Mouse (Mus musculus) lung, postnatal 0 days (tissue): ENCODE results near the gene Apeh. TPM values are rescaled to one million over a fixed set of nuclear protein-coding genes. Genes with fewer than 3 reads are reported as not detected.

Experiments
- ATAC-seq: fragments of 200-750 bp; cut with Nextera tagmentation; 2 replicates; pipeline ENCODE4 v1.8.0; 2017; ENCODE audit warnings: moderate library complexity
- DNase-seq: peaks from one replicate; pipeline ENCODE4 v3.0.0-alpha.2; 2016; ENCODE audit warnings: low spot score
- H3K27ac ChIP-seq: fragments of 300-500 bp; sonication (generic); 2 replicates; pipeline ENCODE4 v1.5.1; 2014; ENCODE audit warnings: antibody characterized with exemption, mild to moderate bottlenecking, low read length, mixed read lengths
- H3K27me3 ChIP-seq: fragments of 300-500 bp; sonication (generic); replicated peaks from 2 replicates; pipeline ENCODE4 v1.6.1; 2014; ENCODE audit warnings: low read length, mixed read lengths; ENCODE audit not compliant: insufficient read depth
- H3K36me3 ChIP-seq: fragments of 300-500 bp; sonication (generic); 2 replicates; pipeline ENCODE4 v1.6.1; 2014; ENCODE audit warnings: low read length, mixed read lengths; ENCODE audit not compliant: insufficient read depth
- H3K4me1 ChIP-seq: fragments of 300-500 bp; sonication (generic); 2 replicates; pipeline ENCODE4 v1.6.1; 2014; ENCODE audit warnings: antibody characterized with exemption, low read depth, low read length, mixed read lengths; ENCODE audit not compliant: insufficient read depth
- H3K4me2 ChIP-seq: fragments of 300-500 bp; sonication (generic); replicated peaks from 2 replicates; pipeline ENCODE4 v1.6.1; 2014; ENCODE audit warnings: low read depth, mild to moderate bottlenecking, low read length, moderate library complexity, mixed read lengths
- H3K4me3 ChIP-seq: fragments of 300-500 bp; sonication (generic); 2 replicates; pipeline ENCODE4 v1.5.1; 2014; ENCODE audit warnings: low read depth, low read length
- H3K9ac ChIP-seq: fragments of 300-500 bp; sonication (generic); replicated peaks from 2 replicates; pipeline ENCODE4 v1.6.1; 2014; ENCODE audit warnings: low read depth, mild to moderate bottlenecking
- H3K9me3 ChIP-seq: fragments of 300-500 bp; sonication (generic); 2 replicates; pipeline ENCODE4 v1.6.1; 2016; ENCODE audit warnings: low read length, mixed read lengths
- CTCF ChIP-seq: IDR thresholded peaks from 2 replicates; pipeline ENCODE4 v1.5.1; 2016; ENCODE audit warnings: antibody characterized with exemption, mild to moderate bottlenecking
- EP300 ChIP-seq: IDR thresholded peaks from 2 replicates; pipeline ENCODE4 v1.6.1; 2016; ENCODE audit warnings: antibody characterized with exemption, mild to moderate bottlenecking, control low read depth
- WGBS: fragments of 180-500 bp; shearing (Covaris S2); extraction: QIAGEN DNeasy Blood & Tissue Kit; methylation state at CpG from one replicate; pipeline ENCODE4 v1.1.7; 2014; 5-methylcytosine and 5-hydroxymethylcytosine counted together
- polyA plus RNA-seq: library from polyadenylated mRNA; unstranded; fragments of >200 nt; fragmentation: Nextera tagmentation; extraction: Ambion mirVana; gene quantifications from 2 replicates; pipeline ENCODE4 v1.2.1, GENCODE M21; 2015

Apeh gene
- polyA plus RNA-seq, 1 experiment from 2014 or later = 29.3 TPM

GRCm38 (mm10) chr9:108129042-108129948 is 34.9 kb upstream of the Apeh start:
- Histone ChIP-seq H3K4me2 (no peak overlapping the region), H3K4me3 (no peak overlapping the region), H3K27me3 (no peaks in the 10 kb centered on the region), H3K36me3 (no peaks in the 10 kb centered on the region), H3K9ac (no peak overlapping the region), H3K9me3 (no peaks in the 10 kb centered on the region), H3K4me1 (no peaks in the 10 kb centered on the region), H3K27ac (no peak overlapping the region)
- TF ChIP-seq EP300 (no peak), CTCF (no peak)
- ATAC-seq (no peak), DNase-seq (no peak)
- WGBS = 66% methylated on average over 13 of the region's 13 CpGs

DNA sequence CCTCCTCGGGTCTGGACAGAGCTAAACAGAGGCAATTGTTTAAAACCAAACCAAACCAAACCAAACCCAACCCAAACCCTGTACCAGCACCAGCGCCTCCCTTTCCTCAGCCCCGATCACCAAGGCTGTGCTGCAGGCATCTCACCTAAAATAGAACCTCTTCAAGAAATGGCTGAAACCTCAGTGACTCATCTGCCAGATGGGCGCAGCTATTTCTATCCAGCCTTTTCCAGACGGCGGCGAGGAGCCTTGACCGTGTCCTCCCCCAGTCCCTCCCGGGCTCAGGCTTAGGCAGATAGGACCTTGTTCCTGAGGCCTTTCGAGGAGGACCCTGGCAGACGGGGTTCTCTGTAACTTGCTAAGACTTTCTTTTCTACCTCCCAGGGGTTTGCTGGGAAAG is 33.8 kb upstream of the Apeh start:
- TF ChIP-seq CTCF = no peak
- no peak for TF ChIP-seq EP300
- Histone ChIP-seq H3K27me3 (no peaks in the 10 kb centered on the region), H3K9ac (no peak overlapping the region), H3K4me2 (no peak overlapping the region), H3K4me1 (no peaks in the 10 kb centered on the region), H3K9me3 (no peaks in the 10 kb centered on the region), H3K27ac (no peak overlapping the region), H3K36me3 (no peaks in the 10 kb centered on the region), H3K4me3 (no peak overlapping the region)
- ATAC-seq (no peak), DNase-seq (no peak)
- WGBS = 83% methylated on average over 11 of the region's 11 CpGs

DNA sequence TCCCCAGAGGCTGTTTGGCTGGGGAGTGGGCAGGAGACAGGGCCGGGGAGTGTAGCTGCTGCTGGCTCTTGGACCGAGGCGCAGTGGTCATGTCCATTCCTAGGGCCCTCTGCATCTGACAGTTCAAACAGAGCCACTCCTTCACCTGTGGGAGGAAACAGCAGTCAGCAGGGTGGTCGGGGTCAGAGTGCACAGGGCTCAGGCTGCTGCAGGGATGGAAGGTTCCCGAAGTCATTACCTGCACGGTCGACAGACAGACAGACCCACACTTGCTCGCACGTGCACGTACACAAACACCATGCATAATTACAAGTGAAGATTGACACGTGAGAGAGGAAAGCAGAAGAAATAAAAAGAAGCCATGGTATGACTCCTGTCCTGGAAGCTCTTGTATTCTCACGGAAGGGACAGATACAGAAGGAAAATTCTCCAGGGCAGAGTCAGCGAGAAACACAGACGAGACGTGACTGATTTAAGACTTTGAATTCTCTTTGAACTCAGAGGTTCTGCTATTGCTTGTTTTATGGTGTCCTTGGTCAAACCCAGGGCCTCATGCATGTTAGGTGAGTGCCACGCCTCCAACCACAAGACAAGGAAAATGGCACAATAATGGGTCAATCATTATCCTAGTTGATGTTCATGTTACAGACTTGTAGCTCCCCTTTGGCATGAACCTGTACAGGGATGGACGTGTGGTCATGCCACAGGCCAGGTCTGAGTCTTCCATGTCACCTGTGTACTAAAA is 32.2 kb upstream of the Apeh start:
- no peak overlapping the region for H3K27ac ChIP-seq
- ATAC-seq = no peak
- no peak for TF ChIP-seq CTCF
- no peak for TF ChIP-seq EP300
- no peak overlapping the region for H3K9ac ChIP-seq
- DNase-seq = no peak
- 75% methylated on average over 17 of the region's 17 CpGs for WGBS
- no peaks in the 10 kb centered on the region for H3K9me3 ChIP-seq
- no peaks in the 10 kb centered on the region for H3K27me3 ChIP-seq
- H3K4me1 ChIP-seq = no peaks in the 10 kb centered on the region
- H3K36me3 ChIP-seq = no peaks in the 10 kb centered on the region
- H3K4me3 ChIP-seq = no peak overlapping the region
- no peak overlapping the region for H3K4me2 ChIP-seq

GRCm38 (mm10) chr9:108125731-108126130 is 31.3 kb upstream of the Apeh start:
- H3K4me3 ChIP-seq = no peak overlapping the region
- H3K9me3 ChIP-seq = no peaks in the 10 kb centered on the region
- no peak overlapping the region for H3K9ac ChIP-seq
- H3K4me1 ChIP-seq = no peaks in the 10 kb centered on the region
- H3K27ac ChIP-seq = no peak overlapping the region
- no peaks in the 10 kb centered on the region for H3K27me3 ChIP-seq
- TF ChIP-seq EP300 = no peak
- no peak for TF ChIP-seq CTCF
- no peak for DNase-seq
- H3K4me2 ChIP-seq = no peak overlapping the region
- WGBS = 92% methylated on average over 8 of the region's 8 CpGs
- H3K36me3 ChIP-seq = no peaks in the 10 kb centered on the region
- no peak for ATAC-seq

- H3K4me2 ChIP-seq = no peak overlapping the region
- H3K9ac ChIP-seq = no peak overlapping the region
- 83% methylated on average over 3 of the region's 4 CpGs for WGBS
- DNase-seq = no peak
- no peak overlapping the region for H3K27ac ChIP-seq
- TF ChIP-seq EP300 (no peak), CTCF (no peak)
- peaks cover 3% of the 10 kb centered on the region; the same call in 1 of the 2 replicates for H3K4me1 ChIP-seq
- ATAC-seq = no peak
- no peak overlapping the region for H3K4me3 ChIP-seq
- H3K36me3 ChIP-seq = no peaks in the 10 kb centered on the region
- no peaks in the 10 kb centered on the region for H3K27me3 ChIP-seq
- H3K9me3 ChIP-seq = no peaks in the 10 kb centered on the region
Measured at GRCm38 (mm10) chr9:108123916-108124315, 29.5 kb upstream of the Apeh start.

DNA sequence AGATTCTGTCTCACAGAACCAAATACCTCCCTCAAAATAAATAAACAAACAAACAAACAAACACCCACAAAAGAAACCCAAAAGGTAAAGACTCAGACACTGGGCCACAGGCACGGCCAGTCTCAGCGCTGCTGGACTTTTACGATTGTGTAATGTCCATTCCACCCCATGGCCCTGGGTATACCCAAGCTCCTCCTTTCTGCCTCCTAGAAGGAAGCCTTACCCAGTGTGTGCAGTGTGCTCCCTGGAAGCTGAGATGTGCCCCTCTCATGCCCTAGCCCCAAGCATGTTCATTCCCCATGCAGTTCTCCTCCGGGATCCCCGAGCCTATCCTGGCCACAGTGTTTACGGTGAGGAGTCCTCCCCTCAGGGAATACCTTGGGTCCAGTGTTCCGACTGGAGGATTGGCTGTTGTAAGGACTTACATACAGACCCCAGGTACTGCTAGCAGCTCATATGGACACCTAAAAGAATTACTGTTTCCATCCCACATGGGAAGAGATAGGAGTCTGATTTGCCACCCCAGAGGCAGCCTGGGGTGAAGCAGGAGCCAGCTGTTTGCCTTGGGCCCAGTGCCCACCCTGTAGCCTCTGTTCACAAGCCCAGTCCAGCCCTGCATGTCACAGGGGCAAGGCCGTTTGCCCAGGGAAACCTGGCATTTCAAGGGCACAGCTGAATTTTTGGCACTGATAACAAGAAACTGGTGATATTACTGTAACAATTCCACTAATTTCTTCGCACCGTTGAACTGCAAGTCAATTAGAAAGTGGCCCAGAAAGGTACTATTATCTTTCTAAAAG is 27.0 kb upstream of the Apeh start:
- H3K4me1 ChIP-seq = peaks cover 3% of the 10 kb centered on the region; the same call in 1 of the 2 replicates
- H3K4me3 ChIP-seq = no peak overlapping the region
- no peaks in the 10 kb centered on the region for H3K36me3 ChIP-seq
- H3K27ac ChIP-seq = no peak overlapping the region
- ATAC-seq (no peak), DNase-seq (no peak)
- TF ChIP-seq CTCF (no peak), EP300 (no peak)
- 80% methylated on average over 10 of the region's 10 CpGs for WGBS
- H3K9me3 ChIP-seq = no peaks in the 10 kb centered on the region
- H3K9ac ChIP-seq = no peak overlapping the region
- H3K27me3 ChIP-seq = no peaks in the 10 kb centered on the region
- no peak overlapping the region for H3K4me2 ChIP-seq
